Mouse (Mus musculus): ENCODE data around the gene Gm20388. TPM values are rescaled to one million over a fixed set of nuclear protein-coding genes. Genes with fewer than 3 reads are reported as not detected.
"Not testable (repeated sequence)": the region's sequence is repeated elsewhere in the genome, so short reads cannot be mapped to it uniquely, and the experiment has no call there.

Gene Gm20388
- total RNA-seq, 2 experiments from 2014 or later: 2.4 to 2.6 TPM

DNA sequence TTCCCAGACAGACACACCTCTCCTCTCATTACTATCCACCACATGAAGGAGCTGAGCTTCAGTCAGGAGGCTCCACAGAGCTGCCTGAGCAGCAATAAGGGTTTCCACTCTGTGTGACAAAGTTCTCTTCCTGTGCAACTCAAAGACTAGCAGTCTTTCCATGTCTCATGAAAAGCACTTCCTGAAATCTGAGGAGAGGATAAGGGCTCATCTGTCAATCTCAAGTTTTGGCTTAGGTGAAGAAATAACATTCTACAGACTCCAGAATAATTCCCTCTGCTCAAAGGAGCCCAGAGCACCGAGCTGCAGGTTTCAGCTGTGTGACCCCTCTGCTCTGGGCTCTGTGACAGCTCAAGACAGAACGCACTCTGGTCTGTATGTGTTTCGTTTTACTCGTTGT is 3342.3 kb downstream of the Gm20388 start:
- H3K4me3 ChIP-seq: peak overlapping the region; percentile 99
- DNase-seq (ENCODE audit: extremely low spot score in 1 of 2, low spot score in 2 of 2): no peak
- H3K27ac ChIP-seq: 0 out of 2 replicates have a peak overlapping the region, but pooled peaks have one; percentile 15
- TF ChIP-seq CTCF (IDR thresholded peaks at IDR 0.05): no peak
- intact Hi-C loops (cut with DNase I): loop anchor here (10.0 kb wide), 1 partner anchor 112 kb away; no protein-coding TSS in a partner anchor

DNA sequence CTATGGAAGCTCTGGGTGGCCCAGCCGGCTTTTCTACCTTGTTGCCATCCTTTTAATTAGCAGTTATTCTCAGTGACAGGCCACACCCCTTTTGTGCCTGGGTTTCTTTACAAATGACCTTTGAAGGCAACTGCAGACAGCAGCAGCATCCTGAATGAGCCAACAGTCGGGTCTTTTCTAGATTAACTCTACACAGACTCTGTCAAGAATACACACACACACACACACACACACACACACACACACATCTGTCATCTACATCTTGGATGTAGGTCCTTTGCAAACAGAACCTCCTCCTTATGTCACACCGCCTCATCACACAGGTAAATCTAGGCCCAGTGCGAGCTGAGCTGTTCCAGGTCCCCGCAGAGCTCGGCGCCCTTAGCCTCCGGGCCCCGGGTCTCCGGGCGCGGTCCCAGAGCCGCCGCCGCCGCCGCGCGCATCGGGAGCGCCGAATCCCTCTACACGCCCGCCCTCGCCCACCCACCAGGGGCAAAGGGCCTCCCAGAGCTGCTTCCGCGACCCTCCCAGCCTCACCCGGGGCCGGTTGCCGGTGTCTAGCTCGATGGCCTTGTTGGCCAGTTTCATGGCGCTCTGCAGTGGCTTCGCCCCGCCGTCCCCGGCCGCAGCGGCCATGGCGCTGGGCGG is 3342.9 kb downstream of the Gm20388 start:
- H3K27ac ChIP-seq: peak overlapping the region; percentile 98
- intact Hi-C loops (cut with DNase I): loop anchor here (1.0 to 10.0 kb wide), 2 partner anchors 18 to 111 kb away; no protein-coding TSS in a partner anchor
- TF ChIP-seq CTCF (IDR thresholded peaks at IDR 0.05): no peak
- no peak for DNase-seq (ENCODE audit: extremely low spot score in 1 of 2, low spot score in 2 of 2)
- H3K4me3 ChIP-seq: peak overlapping the region; percentile 99

DNA sequence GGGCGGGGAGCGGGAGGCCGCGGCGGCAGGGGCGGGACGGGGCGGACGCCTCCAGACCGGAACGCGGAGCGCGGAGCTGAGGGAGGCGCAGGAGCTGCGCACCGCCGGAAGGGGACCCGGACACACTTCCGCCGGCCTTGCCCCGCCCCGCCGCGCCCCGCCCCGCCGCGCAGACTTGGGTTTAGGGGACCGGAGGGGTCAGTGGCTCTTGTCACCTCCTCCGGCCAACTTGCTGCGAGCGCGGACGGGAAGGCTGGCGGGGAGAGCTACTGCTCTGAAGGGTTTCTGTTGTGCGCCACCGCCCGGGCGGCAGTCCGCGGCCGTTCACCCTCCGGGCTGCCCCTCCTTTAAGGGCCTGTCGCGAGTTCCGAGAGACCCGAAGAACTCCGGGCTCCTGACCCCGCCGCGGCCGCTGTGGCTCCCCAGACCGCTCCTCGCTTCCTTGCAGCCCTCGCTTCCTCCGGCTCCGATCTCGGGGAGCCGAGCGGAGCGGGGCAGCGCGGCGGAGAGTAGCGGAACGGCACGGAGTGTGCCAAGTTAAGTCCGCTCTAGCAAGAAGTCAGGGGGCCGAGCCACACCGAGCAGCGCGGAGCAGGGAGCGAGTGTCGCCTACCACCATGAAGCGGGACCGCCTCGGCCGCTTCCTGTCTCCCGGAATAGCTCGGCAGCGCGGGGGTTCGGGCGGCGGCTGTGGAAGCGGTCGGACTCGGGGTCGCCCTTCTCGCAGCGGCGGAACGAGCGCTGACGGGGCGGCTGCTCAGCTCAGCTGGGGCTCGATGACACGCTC is 3343.7 kb downstream of the Gm20388 start, which contains the start of the genes Zfp276 and Vps9d1:
TSS of gene Zfp276 (plus strand) at position 97 of the 787 bp plus-strand sequence.
TSS of gene Vps9d1 (minus strand) at position 250 of the 787 bp plus-strand sequence.
- intact Hi-C loops (cut with DNase I): loop anchor here (1.0 to 10.0 kb wide), 2 partner anchors 19 to 111 kb away; no protein-coding TSS in a partner anchor
- Histone ChIP-seq H3K4me3 (peak within 1 kb of the TSS; percentile 99), H3K27ac (peak within 1 kb of the TSS; percentile 98)
- TF ChIP-seq CTCF (IDR thresholded peaks at IDR 0.05): no peak; the same call in 1 of the 2 replicates
- DNase-seq (ENCODE audit: extremely low spot score in 1 of 2, low spot score in 2 of 2): peak; percentile 85 to 88

DNA sequence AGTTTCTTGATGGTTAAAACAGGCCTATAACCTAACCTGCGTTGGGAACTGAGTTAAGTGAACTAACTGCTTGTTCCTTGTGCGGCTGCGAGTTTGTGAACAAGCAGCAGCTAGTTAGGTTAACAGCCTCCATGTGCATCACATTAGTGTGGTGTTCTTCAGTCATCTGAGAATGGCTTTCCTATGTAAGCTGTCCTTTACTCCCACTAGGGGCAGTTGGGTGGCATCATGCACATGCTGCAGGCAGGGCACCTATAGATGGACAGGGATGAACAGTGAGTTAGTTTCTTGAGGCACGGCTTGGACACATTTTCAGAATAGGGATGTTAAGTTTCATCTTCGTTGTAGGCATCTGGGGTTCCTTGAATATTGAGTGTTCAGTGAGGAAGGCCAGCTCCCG is 3344.5 kb downstream of the Gm20388 start:
- intact Hi-C loops (cut with DNase I): loop anchor here (10.0 kb wide), 1 partner anchor 110 kb away; no protein-coding TSS in a partner anchor
- peak overlapping the region; percentile 98 for H3K27ac ChIP-seq
- peak overlapping the region; percentile 99 for H3K4me3 ChIP-seq
- no peak; the same call in none of the 2 replicates for TF ChIP-seq CTCF (IDR thresholded peaks at IDR 0.05)
- no peak for DNase-seq (ENCODE audit: extremely low spot score in 1 of 2, low spot score in 2 of 2)

DNA sequence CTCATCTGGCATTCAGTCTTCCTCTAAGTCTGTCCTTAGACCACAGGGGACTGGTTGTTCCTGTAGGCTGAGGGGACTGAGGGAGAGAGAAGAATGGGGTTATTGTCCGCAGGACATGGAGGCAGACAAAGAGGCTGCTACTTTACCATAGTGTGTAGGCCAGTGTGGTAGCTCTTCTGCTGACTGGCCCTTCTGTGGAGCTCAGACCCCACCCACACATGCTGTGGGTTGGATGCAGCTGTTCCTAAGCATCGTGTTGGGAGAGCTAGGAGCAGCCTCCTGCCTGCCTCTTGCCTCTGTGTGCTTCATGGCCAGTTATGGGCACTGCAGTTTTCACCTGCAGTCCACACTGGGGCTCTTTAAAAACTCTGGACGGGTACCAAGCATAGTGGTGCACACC is 3346.5 kb downstream of the Gm20388 start:
- intact Hi-C loops (cut with DNase I): loop anchor here (10.0 kb wide), 1 partner anchor 108 kb away; no protein-coding TSS in a partner anchor
- peak; percentile 29 to 37 for DNase-seq (ENCODE audit: extremely low spot score in 1 of 2, low spot score in 2 of 2)
- Histone ChIP-seq H3K27ac (peak overlapping the region; percentile 80), H3K4me3 (no peak overlapping the region)
- TF ChIP-seq CTCF (IDR thresholded peaks at IDR 0.05): no peak

DNA sequence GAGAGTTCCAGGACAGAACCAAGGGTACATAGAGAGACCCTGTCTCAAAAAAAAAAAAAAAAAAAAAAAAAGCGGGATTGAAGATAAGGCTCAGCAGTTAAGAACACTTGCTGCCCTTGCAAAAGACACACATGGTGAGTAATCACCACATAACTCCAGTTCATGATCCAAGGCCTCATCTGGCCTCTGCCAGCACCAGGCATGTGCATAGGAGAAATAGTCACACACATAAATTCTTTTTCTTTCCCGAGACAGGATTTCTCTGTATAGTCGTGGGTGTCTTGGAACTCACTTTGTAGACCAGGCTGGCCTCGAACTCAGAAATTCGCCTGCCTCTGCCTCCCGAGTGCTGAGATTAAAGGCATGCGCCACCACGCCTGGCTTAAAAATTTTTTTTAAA is 3347.0 kb downstream of the Gm20388 start:
- not testable (repeated sequence) for H3K4me3 ChIP-seq; DNase-seq (ENCODE audit: extremely low spot score in 1 of 2, low spot score in 2 of 2)
- H3K27ac ChIP-seq: peak overlapping the region; percentile 28; the same call in 1 of the 2 replicates
- intact Hi-C loops (cut with DNase I): loop anchor here (10.0 kb wide), 1 partner anchor 107 kb away; no protein-coding TSS in a partner anchor

DNA sequence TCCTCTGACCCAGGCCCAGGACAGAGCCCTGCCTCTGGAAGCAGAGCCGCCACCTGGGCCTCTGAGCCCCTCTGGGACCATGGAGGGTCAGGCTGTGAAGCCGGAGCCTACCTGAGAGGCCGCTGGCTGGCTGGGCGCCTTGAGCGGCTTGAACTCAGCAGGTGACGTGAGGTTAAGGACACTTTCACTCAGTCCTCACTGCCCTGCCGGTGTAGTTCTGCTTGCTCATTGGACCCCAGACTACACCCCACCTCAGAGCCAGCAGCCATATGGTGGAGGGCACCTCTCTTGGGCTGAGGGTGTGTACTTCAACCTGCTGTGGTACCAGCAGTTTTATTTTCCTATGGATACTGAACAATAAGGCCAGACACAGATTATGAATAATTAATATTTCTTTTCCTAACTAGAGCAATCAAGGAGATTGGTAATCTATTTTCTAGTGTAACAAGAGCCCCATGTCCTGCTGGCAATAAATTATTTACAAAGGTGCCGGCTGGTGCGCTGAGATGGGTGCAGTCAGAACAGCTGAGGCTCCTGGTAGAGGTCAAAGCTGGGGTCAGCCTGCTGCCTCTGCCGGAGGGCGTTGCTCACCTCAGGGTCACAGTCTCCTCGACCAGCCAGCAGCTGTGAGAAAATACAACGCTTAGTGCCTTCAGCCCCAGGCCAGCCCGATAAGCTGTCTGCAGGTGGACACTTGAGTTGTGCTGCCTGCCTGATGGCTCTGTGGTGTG is 3357.4 kb downstream of the Gm20388 start:
- no peak for DNase-seq (ENCODE audit: extremely low spot score in 1 of 2, low spot score in 2 of 2)
- no peak overlapping the region for H3K27ac ChIP-seq
- TF ChIP-seq CTCF (IDR thresholded peaks at IDR 0.05): no peak
- intact Hi-C loops (cut with DNase I): no loop called here
- H3K4me3 ChIP-seq: no peak overlapping the region

DNA sequence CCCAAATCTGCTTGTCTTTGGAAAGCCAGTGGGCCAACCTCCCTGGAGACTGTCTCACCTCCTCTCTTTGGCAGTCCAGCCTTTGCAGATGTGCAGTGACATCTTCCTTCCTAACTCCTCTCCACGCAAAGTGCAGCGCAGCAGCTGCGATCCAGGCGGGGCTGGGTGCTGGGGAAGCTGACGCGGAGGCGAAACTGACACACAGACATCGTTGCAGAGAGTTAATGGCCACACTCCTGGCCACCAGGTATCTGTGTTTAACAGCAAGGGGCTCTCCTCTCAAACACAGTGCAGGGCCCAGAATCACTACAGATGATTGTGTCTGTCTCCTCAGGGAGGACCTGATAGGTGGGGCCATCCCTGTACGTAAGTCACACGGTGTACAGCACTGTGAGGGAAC is 3360.5 kb downstream of the Gm20388 start:
- Histone ChIP-seq H3K27ac (no peak overlapping the region), H3K4me3 (no peak overlapping the region)
- TF ChIP-seq CTCF (IDR thresholded peaks at IDR 0.05): no peak
- intact Hi-C loops (cut with DNase I): no loop called here
- DNase-seq (ENCODE audit: extremely low spot score in 1 of 2, low spot score in 2 of 2): no peak

DNA sequence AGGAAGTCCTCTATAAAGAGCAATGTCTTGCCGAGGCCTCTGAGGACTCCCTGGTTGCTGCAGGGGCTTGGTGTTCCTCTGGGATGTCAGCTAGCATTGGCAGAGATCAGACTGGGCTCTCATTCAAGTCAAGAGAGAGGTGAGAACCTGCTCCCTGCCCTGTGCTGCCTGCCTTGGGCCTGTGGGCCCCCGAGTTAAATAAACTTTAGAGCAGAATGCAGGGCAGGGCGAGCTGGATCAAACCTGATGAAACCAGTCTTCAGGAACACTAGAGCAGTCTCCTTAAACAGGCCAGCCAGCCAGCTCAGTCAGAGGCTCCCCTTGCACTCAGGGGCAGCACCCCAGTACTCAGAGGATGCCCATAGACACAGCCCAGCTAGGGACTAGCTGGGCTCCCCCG is 3361.3 kb downstream of the Gm20388 start:
- Histone ChIP-seq H3K27ac (no peak overlapping the region), H3K4me3 (no peak overlapping the region)
- no peak for TF ChIP-seq CTCF (IDR thresholded peaks at IDR 0.05)
- intact Hi-C loops (cut with DNase I): no loop called here
- DNase-seq (ENCODE audit: extremely low spot score in 1 of 2, low spot score in 2 of 2): no peak

DNA sequence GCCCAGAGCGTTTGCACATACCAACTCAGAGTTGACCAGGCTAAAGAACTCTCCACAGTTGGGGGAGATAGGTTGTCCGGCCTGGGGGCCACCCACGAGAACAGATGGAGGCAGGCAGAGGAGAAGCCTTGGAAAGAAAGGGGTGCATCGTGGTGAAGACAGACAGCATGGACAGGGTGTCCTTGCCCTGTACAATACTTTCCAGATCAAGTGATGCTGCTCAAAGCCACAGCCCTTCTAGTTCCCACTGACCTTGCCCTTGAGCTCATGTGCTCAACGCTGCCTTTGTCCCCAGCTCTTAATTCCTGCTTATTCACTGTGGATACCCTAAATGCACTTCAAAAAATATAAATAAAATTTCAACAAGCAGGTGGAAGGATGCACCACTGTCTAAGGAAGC is 3363.8 kb downstream of the Gm20388 start:
- intact Hi-C loops (cut with DNase I): no loop called here
- TF ChIP-seq CTCF (IDR thresholded peaks at IDR 0.05): no peak
- no peak overlapping the region for H3K27ac ChIP-seq
- no peak overlapping the region for H3K4me3 ChIP-seq
- no peak for DNase-seq (ENCODE audit: extremely low spot score in 1 of 2, low spot score in 2 of 2)

DNA sequence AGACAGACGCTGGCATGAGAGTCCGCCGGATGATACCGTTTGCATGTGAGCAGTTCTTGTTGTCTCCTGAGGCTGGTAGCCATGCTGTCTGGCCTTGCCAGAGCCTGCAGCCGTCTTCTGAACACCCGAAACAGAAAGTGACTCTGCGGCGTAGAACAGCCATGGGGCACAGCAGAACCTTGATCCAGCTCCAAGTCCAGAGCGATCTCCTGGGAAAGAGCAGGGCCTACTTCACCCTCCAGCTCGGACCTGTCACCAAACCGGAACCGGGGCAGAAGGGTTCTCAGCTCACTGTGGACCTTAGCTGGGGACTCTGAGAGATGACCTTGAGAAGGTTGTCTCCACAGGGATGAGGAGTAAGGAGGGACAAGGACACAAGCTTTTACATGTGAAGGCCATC is 3364.5 kb downstream of the Gm20388 start:
- intact Hi-C loops (cut with DNase I): no loop called here

More for the DNA sequence above, 3364.5 kb downstream of the Gm20388 start:
- no peak for TF ChIP-seq CTCF (IDR thresholded peaks at IDR 0.05)
- no peak overlapping the region for H3K4me3 ChIP-seq
- DNase-seq (ENCODE audit: extremely low spot score in 1 of 2, low spot score in 2 of 2): no peak
- no peak overlapping the region for H3K27ac ChIP-seq
